Mouse (Mus musculus) C2C12 (cell line): ENCODE measurements around the gene Ptgs1.

Experiments
- CEBPB ChIP-seq: IDR thresholded peaks from one replicate; pipeline ENCODE4 v1.6.1; 2011; ENCODE audit warnings: low read depth, mild to moderate bottlenecking, control low read depth, moderate library complexity
- CTCF ChIP-seq: IDR thresholded peaks from one replicate; pipeline ENCODE4 v1.5.1; 2011; ENCODE audit not compliant: control insufficient read depth, insufficient read depth, insufficient read length
- FOSL1 ChIP-seq: IDR thresholded peaks from one replicate; pipeline ENCODE4 v1.8.0; 2011; ENCODE audit warnings: mild to moderate bottlenecking, low read length; ENCODE audit not compliant: poor library complexity, insufficient read depth, severe bottlenecking
- MAX ChIP-seq: IDR thresholded peaks from one replicate; pipeline ENCODE4 v1.6.1; 2011; ENCODE audit warnings: mild to moderate bottlenecking, control low read depth

DNA sequence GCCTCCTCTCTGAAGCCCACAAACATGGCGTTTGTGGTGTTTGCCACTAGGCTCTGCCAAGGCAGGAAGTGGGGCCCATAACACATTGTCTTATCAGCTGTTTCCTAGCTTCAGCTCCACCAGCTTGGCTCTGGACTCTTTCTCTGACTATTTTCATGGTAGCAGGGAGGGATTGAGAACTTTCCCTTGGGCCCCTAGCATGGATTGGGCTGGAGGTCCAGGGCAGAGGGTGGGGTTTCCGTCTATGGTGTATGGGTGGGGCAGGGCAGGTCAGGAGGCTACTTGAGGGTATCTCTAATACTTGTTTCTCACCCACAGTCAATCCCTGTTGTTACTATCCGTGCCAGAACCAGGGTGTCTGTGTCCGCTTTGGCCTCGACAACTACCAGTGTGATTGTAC lies 6.7 kb downstream of the Ptgs1 start:
- TF ChIP-seq FOSL1 (no peak), CTCF (no peak), CEBPB (no peak), MAX (no peak)
